ENCODE assay signal across 8 mouse cellular contexts in the genomic region with DNA sequence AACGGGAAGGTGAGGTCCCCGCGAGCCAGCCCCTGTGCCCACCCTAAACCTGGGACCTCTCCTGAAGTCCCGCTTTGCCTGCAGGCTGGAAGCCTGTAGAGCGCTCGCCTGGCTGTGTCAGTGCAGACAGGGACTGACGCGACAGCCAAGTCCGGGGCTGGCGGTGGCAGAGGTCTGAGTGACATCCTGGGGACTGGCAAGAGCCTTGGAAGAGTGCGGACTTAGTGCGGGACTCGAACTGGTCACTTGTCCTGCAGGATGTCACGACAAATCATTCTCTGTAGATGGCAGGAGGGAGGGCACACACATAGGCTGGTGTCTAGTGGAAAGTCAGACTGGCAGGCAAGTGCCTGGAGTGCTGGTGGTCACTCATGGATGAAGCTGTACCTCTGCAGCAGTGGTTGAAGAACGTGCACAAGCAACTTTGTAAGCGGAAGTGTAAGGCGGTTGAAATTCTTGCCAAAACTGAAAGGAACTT. TPM values are rescaled to one million over a fixed set of nuclear protein-coding genes. Genes with fewer than 3 reads are reported as not detected.
DNase-seq lines count a peak whose midpoint lies in the region; ATAC-seq and TF ChIP-seq lines count a peak whose summit lies in the region.

No protein-coding gene starts in this region.

- peak overlapping the region; percentile 72 for H3K4me3 ChIP-seq in hindbrain, embryonic 14.5 days (replicated peaks; ENCODE audit: low read length)
- peak overlapping the region; percentile 76 for H3K4me3 ChIP-seq in lung, postnatal 0 days (ENCODE audit: low read depth, low read length)
- H3K4me3 ChIP-seq in stomach, postnatal 0 days (ENCODE audit: low read depth, low read length): peak overlapping the region; percentile 84

- H3K4me1 ChIP-seq in hindbrain, embryonic 14.5 days (replicated peaks; ENCODE audit: control insufficient read depth, insufficient read depth, low read length): peaks cover 12% of the 10 kb centered on the region; the same call in 1 of the 2 replicates
- H3K4me1 ChIP-seq in lung, postnatal 0 days (ENCODE audit: insufficient read depth, low read depth, low read length): no peaks in the 10 kb centered on the region
- no peaks in the 10 kb centered on the region for H3K4me1 ChIP-seq in stomach, postnatal 0 days (replicated peaks; ENCODE audit: control insufficient read depth, insufficient read depth)

- peak overlapping the region; percentile 87 for H3K9ac ChIP-seq in hindbrain, embryonic 14.5 days
- H3K9ac ChIP-seq in lung, postnatal 0 days (replicated peaks; ENCODE audit: low read depth): peak overlapping the region; percentile 70
- H3K9ac ChIP-seq in stomach, postnatal 0 days (ENCODE audit: low read length): peak overlapping the region; percentile 87

- ATAC-seq in hindbrain, embryonic 14.5 days (ENCODE audit: low FRiP score): peak; percentile 88
- ATAC-seq in lung, postnatal 0 days: peak; percentile 66
- ATAC-seq in stomach, postnatal 0 days (ENCODE audit: low FRiP score, low TSS enrichment): peak; percentile 74

- peak overlapping the region; percentile 58 for H3K4me2 ChIP-seq in hindbrain, embryonic 14.5 days (replicated peaks)
- peak overlapping the region; percentile 94 for H3K4me2 ChIP-seq in lung, postnatal 0 days (replicated peaks; ENCODE audit: low read depth, low read length)
- peak overlapping the region; percentile 95 for H3K4me2 ChIP-seq in stomach, postnatal 0 days (replicated peaks; ENCODE audit: low read depth)

- peaks cover 21% of the 10 kb centered on the region for H3K36me3 ChIP-seq in hindbrain, embryonic 14.5 days (replicated peaks; ENCODE audit: control insufficient read depth, insufficient read depth)
- H3K36me3 ChIP-seq in lung, postnatal 0 days (ENCODE audit: insufficient read depth, low read length): peaks cover 4% of the 10 kb centered on the region; the same call in 1 of the 2 replicates
- H3K36me3 ChIP-seq in stomach, postnatal 0 days (ENCODE audit: control insufficient read depth, insufficient read depth, low read length): no peaks in the 10 kb centered on the region

- peak; percentile 55 for DNase-seq in embryo, embryonic 10 days (ENCODE audit: low spot score)
- no peak for DNase-seq in embryo, embryonic 9.5 days (ENCODE audit: extremely low spot score)
- peak; percentile 53 for DNase-seq in 3T3-L1 (ENCODE audit: low read depth, low spot score)
- DNase-seq in c-Kit-positive CD71-positive TER-119-negative erythroid progenitor cells, embryonic 14.5 days (ENCODE audit: low read depth): peak; percentile 29
- DNase-seq in hindbrain, embryonic 14.5 days (ENCODE audit: low spot score): peak; percentile 46
- peak; percentile 59 for DNase-seq in lung, postnatal 0 days (ENCODE audit: low spot score)
- no peak for DNase-seq in stomach, postnatal 0 days (ENCODE audit: low spot score)
- DNase-seq in cerebellum, postnatal 14 days: no peak

- H3K27me3 ChIP-seq in hindbrain, embryonic 14.5 days (ENCODE audit: control insufficient read depth, insufficient read depth, low read length): no peaks in the 10 kb centered on the region
- no peaks in the 10 kb centered on the region for H3K27me3 ChIP-seq in lung, postnatal 0 days (replicated peaks; ENCODE audit: insufficient read depth, low read length)
- no peaks in the 10 kb centered on the region for H3K27me3 ChIP-seq in stomach, postnatal 0 days (ENCODE audit: control insufficient read depth, insufficient read depth, low read length)

- no peak for TF ChIP-seq EP300 in lung, postnatal 0 days (IDR thresholded peaks at IDR 0.05)
- TF ChIP-seq EP300 in stomach, postnatal 0 days (optimal IDR thresholded peaks at IDR 0.05): no peak

- 0 out of 2 replicates have a peak, but pooled peaks have one; percentile 4 for TF ChIP-seq CTCF in lung, postnatal 0 days (IDR thresholded peaks at IDR 0.05)
- no peak for TF ChIP-seq CTCF in stomach, postnatal 0 days (IDR thresholded peaks at IDR 0.05; ENCODE audit: low read depth)

- 3% methylated on average over 17 of the region's 17 CpGs for WGBS in hindbrain, embryonic 14.5 days
- WGBS in lung, postnatal 0 days: under 1% methylated on average over 17 of the region's 17 CpGs
- 0% methylated on average over 17 of the region's 17 CpGs for WGBS in stomach, postnatal 0 days

- 0 out of 2 replicates have a peak, but pooled peaks cover 3% of the 10 kb centered on the region for H3K9me3 ChIP-seq in hindbrain, embryonic 14.5 days (ENCODE audit: control insufficient read depth, low read length)
- no peaks in the 10 kb centered on the region for H3K9me3 ChIP-seq in lung, postnatal 0 days (ENCODE audit: low read length)
- H3K9me3 ChIP-seq in stomach, postnatal 0 days (ENCODE audit: control insufficient read depth, low read length): no peaks in the 10 kb centered on the region

- H3K27ac ChIP-seq in hindbrain, embryonic 14.5 days: peak overlapping the region; percentile 86
- peak overlapping the region; percentile 87 for H3K27ac ChIP-seq in lung, postnatal 0 days (ENCODE audit: low read length)
- H3K27ac ChIP-seq in stomach, postnatal 0 days (replicated peaks): peak overlapping the region; percentile 80

RNA-seq across cellular contexts. Expression of a gene that starts 0.5 kb away (rescaled TPM):
- polyA plus RNA-seq in hindbrain, embryonic 14.5 days (2014; fragmentation: Nextera tagmentation; extraction: Ambion mirVana): 97.6 and 100 TPM in 2 replicates
- polyA plus RNA-seq in lung, postnatal 0 days (2015; fragmentation: Nextera tagmentation; extraction: Ambion mirVana): 43.6 and 43.8 TPM in 2 replicates
- polyA plus RNA-seq in stomach, postnatal 0 days (2015; fragmentation: Nextera tagmentation; extraction: Ambion mirVana): 56.2 and 59.5 TPM in 2 replicates

Comparison
In these comparisons a context has a peak if more than half of its experiments do, and no peak if none do; other contexts are left out.
1. DNase-seq: peak in embryo, embryonic 10 days (single experiment), 3T3-L1 (single experiment), c-Kit-positive CD71-positive TER-119-negative erythroid progenitor cells, embryonic 14.5 days (single experiment), hindbrain, embryonic 14.5 days (single experiment) and lung, postnatal 0 days (single experiment); none in embryo, embryonic 9.5 days (single experiment), stomach, postnatal 0 days (single experiment) and cerebellum, postnatal 14 days (0 of 2).
2. Peak in every context shown above with its lines, with median percentiles within 50 percentile points of each other: ATAC-seq, H3K27ac ChIP-seq, H3K4me2 ChIP-seq, H3K4me3 ChIP-seq and H3K9ac ChIP-seq.